Mouse (Mus musculus) forelimb bud, embryonic 11.5 days (tissue): ENCODE results near the gene Olfr1055.
"Not testable (repeated sequence)": the region's sequence is repeated elsewhere in the genome, so short reads cannot be mapped to it uniquely, and the experiment has no call there.

Experiments used
- DNase-seq: peaks from one replicate; pipeline ENCODE4 v3.0.0-alpha.2; 2012; ENCODE audit warnings: low read depth, low spot score

Gene Olfr1055

GRCm38 (mm10) chr2:86350184-86350583, at the start of gene Olfr1055:
Gene Olfr1055, minus strand, starts transcription at chr2:86350284.
- DNase-seq = no peak

- no peak for DNase-seq
These were observed 45.0 kb upstream of the Olfr1055 start for GRCm38 (mm10) chr2:86395114-86395513.

- not testable (repeated sequence) for DNase-seq
These were observed 38.4 kb upstream of the Olfr1055 start, which contains the start of gene Olfr1058 for GRCm38 (mm10) chr2:86388461-86388860. Gene Olfr1058, minus strand, starts transcription at chr2:86388561.

GRCm38 (mm10) chr2:86378293-86378692, 28.2 kb upstream of the Olfr1055 start, which contains the start of gene Olfr1057:
Gene Olfr1057, minus strand, starts transcription at chr2:86378393.
- no peak for DNase-seq

GRCm38 (mm10) chr2:86366342-86366741, 16.3 kb upstream of the Olfr1055 start:
- not testable (repeated sequence) for DNase-seq

GRCm38 (mm10) chr2:86362369-86362768, 12.3 kb upstream of the Olfr1055 start, which contains the start of gene Olfr1056:
Gene Olfr1056, minus strand, starts transcription at chr2:86362469.
- no peak for DNase-seq

- DNase-seq = not testable (repeated sequence)
These were observed 1.7 kb upstream of the Olfr1055 start for GRCm38 (mm10) chr2:86351751-86352150.

- no peak for DNase-seq
These were observed 14.8 kb downstream of the Olfr1055 start, which contains the start of gene Olfr1054 for GRCm38 (mm10) chr2:86335333-86335732. Gene Olfr1054, minus strand, starts transcription at chr2:86335433.

GRCm38 (mm10) chr2:86315184-86315583, 34.9 kb downstream of the Olfr1055 start, which contains the start of gene Olfr1053:
Gene Olfr1053, minus strand, starts transcription at chr2:86315284.
- no peak for DNase-seq
